Mouse (Mus musculus): ENCODE measurements around the gene Ndufv3. TPM values are rescaled to one million over a fixed set of nuclear protein-coding genes. Genes with fewer than 3 reads are reported as not detected.

The Ndufv3 gene
- polyA plus RNA-seq, 1 experiment from 2014 or later: 206 TPM

DNA sequence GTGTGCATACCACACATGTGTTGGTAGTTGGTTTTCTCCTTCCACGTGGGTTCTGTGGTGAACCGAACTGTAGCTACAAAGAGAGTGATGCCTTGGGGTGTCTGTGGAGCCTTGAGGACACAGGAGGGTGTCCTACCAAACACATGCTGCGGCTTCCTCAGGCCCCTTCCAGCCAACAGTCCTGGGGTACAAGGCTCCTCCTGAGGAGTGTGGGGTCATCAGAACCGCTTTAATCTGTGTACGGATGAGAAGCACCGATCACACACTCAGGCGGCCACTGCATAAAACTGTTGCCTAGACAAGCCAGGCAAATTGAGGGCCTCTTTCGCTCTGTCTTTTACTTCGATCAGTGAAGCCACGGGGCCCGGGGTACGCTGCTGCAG lies 43.7 kb downstream of the Ndufv3 start:
- Histone ChIP-seq H3K27ac (replicated peaks; ENCODE audit: low read depth, low read length) (peak overlapping the region; percentile 83), H3K4me3 (ENCODE audit: low read depth, low read length) (peak overlapping the region; percentile 33), H3K9me3 (replicated peaks; ENCODE audit: control insufficient read depth, low read length) (no peaks in the 10 kb centered on the region), H3K9ac (replicated peaks; ENCODE audit: low read length) (peak overlapping the region; percentile 69), H3K36me3 (replicated peaks; ENCODE audit: control insufficient read depth, insufficient read depth, low read depth, low read length) (no peaks in the 10 kb centered on the region), H3K4me1 (ENCODE audit: control insufficient read depth, insufficient read depth, low read length) (peaks cover 4% of the 10 kb centered on the region; the same call in 1 of the 2 replicates), H3K4me2 (ENCODE audit: low read depth, low read length) (peak overlapping the region; percentile 47), H3K27me3 (ENCODE audit: control insufficient read depth, insufficient read depth, low read length) (no peaks in the 10 kb centered on the region)
- DNase-seq (ENCODE audit: low spot score) (no peak), ATAC-seq (replicated peaks; ENCODE audit: insufficient number of reproducible peaks, low FRiP score, low TSS enrichment, low read depth) (no peak)
- 24% methylated on average over 12 of the region's 12 CpGs for WGBS

DNA sequence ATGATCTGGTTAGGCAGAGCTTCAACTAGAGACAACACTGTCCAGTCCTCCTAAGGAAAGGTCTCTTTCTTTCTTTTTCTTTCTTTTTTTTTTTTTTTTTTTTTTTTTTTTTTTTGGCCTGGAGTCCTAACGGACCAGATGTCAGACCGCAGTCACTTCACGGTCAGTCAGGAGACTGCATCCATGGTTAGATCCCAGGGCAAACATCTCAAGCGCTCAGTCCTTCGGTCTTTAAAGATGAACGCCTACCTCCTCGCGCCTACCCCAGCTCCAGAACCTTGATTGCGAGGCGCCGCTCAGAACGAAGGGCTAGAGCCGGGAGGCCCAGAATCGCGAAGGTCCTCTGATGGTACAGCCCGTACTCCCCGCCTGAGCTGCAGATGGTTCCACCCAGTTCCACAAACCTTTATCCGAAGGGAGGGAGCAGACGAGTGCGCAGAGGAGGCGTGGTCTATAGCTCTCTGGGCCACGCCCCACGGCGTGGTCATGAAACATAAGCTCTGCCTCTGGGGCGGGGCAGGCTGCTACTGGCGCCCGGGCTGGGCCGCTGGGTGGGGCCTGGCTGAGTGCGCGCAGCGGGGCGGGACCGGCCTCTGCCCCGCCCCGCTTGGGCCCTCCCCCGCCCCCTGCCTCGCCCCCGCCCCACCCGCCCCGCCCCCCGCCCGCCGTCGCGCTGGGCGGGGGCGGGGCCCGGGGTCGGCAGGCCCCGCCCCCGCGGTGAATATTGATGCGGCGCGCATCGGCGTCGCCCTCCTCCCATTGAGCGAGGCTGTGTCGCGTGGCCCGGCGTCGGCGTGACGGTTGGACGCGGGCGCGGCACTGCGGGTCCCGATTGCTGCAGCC lies 44.3 kb downstream of the Ndufv3 start, which contains the start of gene Pknox1:
Pknox1 (plus strand) TSS at position 720 of the 843 bp plus-strand sequence.
- Histone ChIP-seq H3K9ac (replicated peaks; ENCODE audit: low read length) (peak within 1 kb of the TSS; percentile 90), H3K4me2 (ENCODE audit: low read depth, low read length) (peak within 1 kb of the TSS; percentile 64), H3K9me3 (replicated peaks; ENCODE audit: control insufficient read depth, low read length) (no peaks in the 10 kb centered on the region), H3K4me1 (ENCODE audit: control insufficient read depth, insufficient read depth, low read length) (peaks cover 4% of the 10 kb centered on the region; the same call in 1 of the 2 replicates), H3K27me3 (ENCODE audit: control insufficient read depth, insufficient read depth, low read length) (no peaks in the 10 kb centered on the region), H3K27ac (replicated peaks; ENCODE audit: low read depth, low read length) (peak within 1 kb of the TSS; percentile 94), H3K36me3 (replicated peaks; ENCODE audit: control insufficient read depth, insufficient read depth, low read depth, low read length) (no peaks in the 10 kb centered on the region; the same call in 1 of the 2 replicates), H3K4me3 (ENCODE audit: low read depth, low read length) (peak within 1 kb of the TSS; percentile 77)
- DNase-seq (ENCODE audit: low spot score): peak; percentile 100
- 0% methylated on average over 49 of the region's 72 CpGs for WGBS
- peak; percentile 92 for ATAC-seq (replicated peaks; ENCODE audit: insufficient number of reproducible peaks, low FRiP score, low TSS enrichment, low read depth)

DNA sequence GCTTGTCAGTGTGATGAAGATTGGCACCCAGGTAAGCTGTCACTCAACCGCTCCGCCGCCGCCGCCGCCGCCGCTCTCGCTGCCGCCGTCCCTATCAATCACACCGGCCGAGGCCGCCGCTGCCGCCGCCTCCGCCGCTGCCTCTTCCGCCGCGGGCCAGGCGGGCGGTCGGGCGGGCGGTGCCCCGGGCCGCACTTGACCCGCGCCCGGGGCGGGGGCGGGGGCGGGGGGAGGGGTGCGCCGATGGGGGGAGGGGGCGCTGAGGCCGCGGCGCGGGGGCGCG lies 44.9 kb downstream of the Ndufv3 start:
- ATAC-seq (replicated peaks; ENCODE audit: insufficient number of reproducible peaks, low FRiP score, low TSS enrichment, low read depth) (no peak), DNase-seq (ENCODE audit: low spot score) (no peak)
- peaks cover 4% of the 10 kb centered on the region; the same call in 1 of the 2 replicates for H3K4me1 ChIP-seq (ENCODE audit: control insufficient read depth, insufficient read depth, low read length)
- H3K9ac ChIP-seq (replicated peaks; ENCODE audit: low read length): peak overlapping the region; percentile 90
- no peaks in the 10 kb centered on the region for H3K9me3 ChIP-seq (replicated peaks; ENCODE audit: control insufficient read depth, low read length)
- H3K4me3 ChIP-seq (ENCODE audit: low read depth, low read length): peak overlapping the region; percentile 77
- no peaks in the 10 kb centered on the region for H3K27me3 ChIP-seq (ENCODE audit: control insufficient read depth, insufficient read depth, low read length)
- peak overlapping the region; percentile 64 for H3K4me2 ChIP-seq (ENCODE audit: low read depth, low read length)
- WGBS: 0% methylated on average over 11 of the region's 44 CpGs
- H3K27ac ChIP-seq (replicated peaks; ENCODE audit: low read depth, low read length): peak overlapping the region; percentile 94
- H3K36me3 ChIP-seq (replicated peaks; ENCODE audit: control insufficient read depth, insufficient read depth, low read depth, low read length): no peaks in the 10 kb centered on the region; the same call in 1 of the 2 replicates

DNA sequence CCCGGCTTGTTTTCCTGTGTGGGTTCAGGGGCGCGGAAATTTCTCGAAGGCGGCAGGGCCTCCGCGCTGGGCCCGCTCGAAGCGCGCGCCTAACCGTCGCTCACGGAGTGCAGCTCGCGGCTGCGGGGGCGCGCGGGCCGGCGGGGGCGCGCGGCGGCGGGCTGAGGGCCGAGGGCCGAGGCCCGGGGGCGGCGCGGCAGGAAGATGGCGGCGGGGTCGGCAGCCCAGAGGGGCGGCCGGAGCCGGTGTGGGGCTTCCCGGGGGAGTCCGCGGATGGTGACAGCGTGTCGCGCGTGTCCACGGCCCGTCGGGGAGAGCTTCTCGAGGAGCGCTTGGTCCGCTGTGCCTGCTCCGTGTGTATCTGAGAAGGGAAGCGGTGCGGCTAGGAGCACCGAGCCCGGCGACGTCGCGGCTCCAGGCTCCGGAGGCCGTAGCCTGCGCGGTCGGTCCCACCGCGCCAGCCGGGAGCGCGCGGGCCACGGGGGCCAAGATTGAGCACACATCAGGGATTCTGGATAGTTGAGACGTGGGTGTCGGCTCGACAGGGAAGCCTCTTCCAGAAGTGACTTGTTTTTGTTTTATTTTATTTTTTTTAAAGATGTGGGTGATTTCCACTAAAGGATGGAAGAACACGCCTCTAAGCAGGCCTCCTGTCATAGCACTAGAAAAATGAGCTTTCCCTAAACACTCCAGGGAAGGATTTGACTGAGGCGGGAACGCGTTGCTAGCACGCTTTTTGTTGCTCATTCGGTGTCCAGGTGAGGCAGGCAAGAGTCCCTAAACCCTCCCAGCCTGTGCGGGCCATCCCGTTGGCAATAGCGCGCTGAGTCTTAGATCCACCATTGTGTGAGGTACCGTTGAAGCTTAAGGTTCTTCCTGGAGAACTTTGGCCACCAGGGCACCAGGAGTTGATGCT lies 45.5 kb downstream of the Ndufv3 start:
- Histone ChIP-seq H3K9ac (replicated peaks; ENCODE audit: low read length) (peak overlapping the region; percentile 90), H3K36me3 (replicated peaks; ENCODE audit: control insufficient read depth, insufficient read depth, low read depth, low read length) (no peaks in the 10 kb centered on the region; the same call in 1 of the 2 replicates), H3K4me2 (ENCODE audit: low read depth, low read length) (peak overlapping the region; percentile 64), H3K27me3 (ENCODE audit: control insufficient read depth, insufficient read depth, low read length) (no peaks in the 10 kb centered on the region), H3K4me3 (ENCODE audit: low read depth, low read length) (peak overlapping the region; percentile 77), H3K27ac (replicated peaks; ENCODE audit: low read depth, low read length) (peak overlapping the region; percentile 94), H3K4me1 (ENCODE audit: control insufficient read depth, insufficient read depth, low read length) (peaks cover 4% of the 10 kb centered on the region; the same call in 1 of the 2 replicates), H3K9me3 (replicated peaks; ENCODE audit: control insufficient read depth, low read length) (no peaks in the 10 kb centered on the region)
- DNase-seq (ENCODE audit: low spot score) (peak; percentile 79), ATAC-seq (replicated peaks; ENCODE audit: insufficient number of reproducible peaks, low FRiP score, low TSS enrichment, low read depth) (peak; percentile 42)
- WGBS: under 1% methylated on average over 84 of the region's 88 CpGs

DNA sequence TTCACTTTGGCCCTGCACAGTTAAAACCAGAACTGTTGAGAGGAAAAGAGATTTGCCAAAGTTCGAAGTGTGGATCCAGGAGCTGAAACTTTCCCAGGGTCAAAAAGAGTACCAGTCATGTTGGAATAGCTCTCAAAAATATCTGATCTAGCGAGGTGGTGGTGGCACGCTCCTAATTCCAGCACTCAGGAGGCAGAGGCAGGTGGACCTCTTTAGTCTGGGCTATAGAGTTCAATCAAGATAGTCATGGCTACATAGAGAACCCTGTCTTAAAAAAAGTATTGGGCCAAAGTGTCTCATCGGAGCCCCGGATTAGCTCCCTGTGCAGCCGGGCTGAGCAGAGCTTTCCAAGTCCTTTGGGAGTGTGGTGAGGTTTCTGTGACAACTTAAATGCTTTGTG lies 46.4 kb downstream of the Ndufv3 start:
- peak overlapping the region; percentile 90; the same call in 1 of the 2 replicates for H3K9ac ChIP-seq (replicated peaks; ENCODE audit: low read length)
- no peaks in the 10 kb centered on the region; the same call in 1 of the 2 replicates for H3K36me3 ChIP-seq (replicated peaks; ENCODE audit: control insufficient read depth, insufficient read depth, low read depth, low read length)
- H3K27me3 ChIP-seq (ENCODE audit: control insufficient read depth, insufficient read depth, low read length): no peaks in the 10 kb centered on the region
- no peak for ATAC-seq (replicated peaks; ENCODE audit: insufficient number of reproducible peaks, low FRiP score, low TSS enrichment, low read depth)
- 75% methylated on average over 6 of the region's 6 CpGs for WGBS
- peak overlapping the region; percentile 64 for H3K4me2 ChIP-seq (ENCODE audit: low read depth, low read length)
- no peaks in the 10 kb centered on the region for H3K9me3 ChIP-seq (replicated peaks; ENCODE audit: control insufficient read depth, low read length)
- peak overlapping the region; percentile 77 for H3K4me3 ChIP-seq (ENCODE audit: low read depth, low read length)
- peaks cover 4% of the 10 kb centered on the region; the same call in 1 of the 2 replicates for H3K4me1 ChIP-seq (ENCODE audit: control insufficient read depth, insufficient read depth, low read length)
- H3K27ac ChIP-seq (replicated peaks; ENCODE audit: low read depth, low read length): no peak overlapping the region; the same call in 1 of the 2 replicates
- DNase-seq (ENCODE audit: low spot score): no peak

DNA sequence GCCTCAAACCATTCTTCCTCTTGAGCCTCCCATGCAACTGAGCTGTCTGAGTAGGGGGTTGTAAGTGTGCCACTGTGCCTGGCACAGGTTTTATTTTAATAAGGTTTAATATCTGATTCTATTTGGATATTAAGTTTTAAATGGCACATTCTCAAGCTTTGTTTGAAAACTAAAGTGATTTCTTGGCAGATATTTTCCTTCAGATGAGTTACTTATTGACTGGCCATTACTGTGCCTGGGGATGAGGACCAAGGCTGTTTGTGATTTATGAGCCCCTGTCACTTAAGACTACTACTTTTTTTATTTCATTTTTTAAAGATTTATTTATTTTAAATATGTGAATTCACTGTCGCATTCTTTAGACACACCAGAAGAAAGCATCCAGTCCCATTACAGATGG lies 49.8 kb downstream of the Ndufv3 start:
- Histone ChIP-seq H3K4me3 (ENCODE audit: low read depth, low read length) (no peak overlapping the region), H3K9ac (replicated peaks; ENCODE audit: low read length) (no peak overlapping the region), H3K9me3 (replicated peaks; ENCODE audit: control insufficient read depth, low read length) (no peaks in the 10 kb centered on the region), H3K4me1 (ENCODE audit: control insufficient read depth, insufficient read depth, low read length) (0 out of 2 replicates have a peak, but pooled peaks cover 4% of the 10 kb centered on the region), H3K4me2 (ENCODE audit: low read depth, low read length) (no peak overlapping the region), H3K36me3 (replicated peaks; ENCODE audit: control insufficient read depth, insufficient read depth, low read depth, low read length) (no peaks in the 10 kb centered on the region; the same call in 1 of the 2 replicates), H3K27ac (replicated peaks; ENCODE audit: low read depth, low read length) (no peak overlapping the region), H3K27me3 (ENCODE audit: control insufficient read depth, insufficient read depth, low read length) (no peaks in the 10 kb centered on the region)
- no peak for ATAC-seq (replicated peaks; ENCODE audit: insufficient number of reproducible peaks, low FRiP score, low TSS enrichment, low read depth)
- WGBS: 91% methylated on average over 1 of the region's 1 CpGs
- no peak for DNase-seq (ENCODE audit: low spot score)

DNA sequence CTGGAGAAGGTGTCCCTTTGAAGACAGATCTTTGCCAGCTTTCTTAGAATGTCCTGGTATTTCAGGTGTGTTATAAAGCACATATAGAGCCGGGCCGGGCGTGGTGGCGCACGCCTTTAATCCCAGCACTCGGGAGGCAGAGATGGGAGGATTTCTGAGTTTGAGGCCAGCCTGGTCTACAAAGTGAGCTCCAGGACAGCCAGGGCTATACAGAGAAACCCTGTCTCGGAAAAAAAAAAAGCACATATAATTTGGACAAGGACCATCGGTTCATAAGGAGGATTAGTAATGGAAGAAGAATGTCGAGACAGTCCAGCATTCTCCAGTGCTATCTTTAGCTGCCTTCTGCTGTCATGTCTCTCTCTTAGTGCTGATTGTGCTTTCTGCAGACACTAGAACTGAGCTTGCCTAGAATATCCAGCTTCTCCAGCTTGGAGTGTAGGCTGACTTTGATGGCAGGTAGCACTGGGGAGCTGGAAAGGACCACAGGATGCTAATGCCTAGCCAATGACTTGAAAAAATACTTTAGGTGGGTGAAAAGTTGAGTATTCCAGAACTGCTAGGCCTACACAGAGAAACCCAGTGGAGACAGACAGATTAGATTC lies 50.5 kb downstream of the Ndufv3 start:
- WGBS: 92% methylated on average over 9 of the region's 9 CpGs
- Histone ChIP-seq H3K27me3 (ENCODE audit: control insufficient read depth, insufficient read depth, low read length) (no peaks in the 10 kb centered on the region), H3K9me3 (replicated peaks; ENCODE audit: control insufficient read depth, low read length) (no peaks in the 10 kb centered on the region), H3K4me3 (ENCODE audit: low read depth, low read length) (no peak overlapping the region), H3K36me3 (replicated peaks; ENCODE audit: control insufficient read depth, insufficient read depth, low read depth, low read length) (no peaks in the 10 kb centered on the region; the same call in 1 of the 2 replicates), H3K27ac (replicated peaks; ENCODE audit: low read depth, low read length) (no peak overlapping the region), H3K9ac (replicated peaks; ENCODE audit: low read length) (no peak overlapping the region), H3K4me2 (ENCODE audit: low read depth, low read length) (no peak overlapping the region), H3K4me1 (ENCODE audit: control insufficient read depth, insufficient read depth, low read length) (0 out of 2 replicates have a peak, but pooled peaks cover 4% of the 10 kb centered on the region)
- ATAC-seq (replicated peaks; ENCODE audit: insufficient number of reproducible peaks, low FRiP score, low TSS enrichment, low read depth): peak; percentile 81; the same call in 1 of the 2 replicates
- peak; percentile 55 for DNase-seq (ENCODE audit: low spot score)
